Mouse (Mus musculus) heart, postnatal 0 days (tissue): ENCODE data around the gene Atp6v0e.

Source experiments
- CTCF ChIP-seq: IDR thresholded peaks from 2 replicates; pipeline ENCODE4 v1.5.1; 2016; ENCODE audit warnings: antibody characterized with exemption, control low read depth, low read depth
- EP300 ChIP-seq: IDR thresholded peaks from 2 replicates; pipeline ENCODE4 v1.6.1; 2016; ENCODE audit warnings: antibody characterized with exemption, low read depth

DNA sequence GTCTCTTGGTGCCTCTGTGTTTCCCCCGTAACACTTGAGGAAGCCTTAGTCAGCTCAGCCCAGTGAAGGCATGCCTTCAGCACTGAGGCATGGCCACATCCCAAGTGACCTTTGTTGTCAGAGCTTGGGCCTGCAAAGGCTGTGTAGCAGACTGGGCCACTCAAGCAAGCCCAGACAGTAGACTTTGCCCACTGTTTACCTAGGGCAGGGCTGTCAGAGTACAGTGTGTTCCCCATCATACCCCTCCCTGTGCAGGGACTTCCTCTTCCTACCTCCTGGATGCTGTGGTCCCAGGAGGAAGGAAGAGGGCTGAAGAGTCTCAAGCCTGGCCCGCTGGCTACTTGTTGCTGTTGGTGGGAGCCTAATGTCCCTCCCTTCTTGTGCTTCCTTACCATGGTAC is 46.3 kb upstream of the Atp6v0e start:
- TF ChIP-seq CTCF: no peak
- peak; percentile 82; the same call in 1 of the 2 replicates for TF ChIP-seq EP300
